Mouse (Mus musculus): ENCODE data around the gene Dnah11.

Dnah11 gene

GRCm38 (mm10) chr12:118198386-118199093 lies at the start of gene Dnah11:
Gene Dnah11, minus strand, starts transcription at chr12:118199043.
- peak; percentile 96 for ATAC-seq (ENCODE audit: insufficient number of reproducible peaks, low FRiP score, low TSS enrichment)

GRCm38 (mm10) chr12:118221182-118221581 lies 22.3 kb upstream of the Dnah11 start:
- no peak for ATAC-seq (ENCODE audit: insufficient number of reproducible peaks, low FRiP score, low TSS enrichment)

GRCm38 (mm10) chr12:118220062-118220461 lies 21.2 kb upstream of the Dnah11 start:
- ATAC-seq (ENCODE audit: insufficient number of reproducible peaks, low FRiP score, low TSS enrichment) = no peak

GRCm38 (mm10) chr12:118212163-118212562 lies 13.3 kb upstream of the Dnah11 start:
- no peak for ATAC-seq (ENCODE audit: insufficient number of reproducible peaks, low FRiP score, low TSS enrichment)

- ATAC-seq (ENCODE audit: insufficient number of reproducible peaks, low FRiP score, low TSS enrichment) = no peak
These were observed 2.3 kb downstream of the Dnah11 start for GRCm38 (mm10) chr12:118196583-118196982.

GRCm38 (mm10) chr12:118189535-118189934 lies 9.3 kb downstream of the Dnah11 start:
- no peak for ATAC-seq (ENCODE audit: insufficient number of reproducible peaks, low FRiP score, low TSS enrichment)

GRCm38 (mm10) chr12:118187663-118188062 lies 11.2 kb downstream of the Dnah11 start:
- no peak for ATAC-seq (ENCODE audit: insufficient number of reproducible peaks, low FRiP score, low TSS enrichment)

GRCm38 (mm10) chr12:118186881-118187489 lies 11.9 kb downstream of the Dnah11 start:
- peak; percentile 78 for ATAC-seq (ENCODE audit: insufficient number of reproducible peaks, low FRiP score, low TSS enrichment)

GRCm38 (mm10) chr12:118186120-118186880 lies 12.5 kb downstream of the Dnah11 start:
- no peak for ATAC-seq (ENCODE audit: insufficient number of reproducible peaks, low FRiP score, low TSS enrichment)

GRCm38 (mm10) chr12:118184731-118185130 lies 14.1 kb downstream of the Dnah11 start:
- no peak for ATAC-seq (ENCODE audit: insufficient number of reproducible peaks, low FRiP score, low TSS enrichment)

- ATAC-seq (ENCODE audit: insufficient number of reproducible peaks, low FRiP score, low TSS enrichment) = no peak
These were observed 21.1 kb downstream of the Dnah11 start for GRCm38 (mm10) chr12:118177756-118178155.

GRCm38 (mm10) chr12:118164785-118165184 lies 34.1 kb downstream of the Dnah11 start:
- ATAC-seq (ENCODE audit: insufficient number of reproducible peaks, low FRiP score, low TSS enrichment) = no peak

GRCm38 (mm10) chr12:118156986-118157385 lies 41.9 kb downstream of the Dnah11 start:
- no peak for ATAC-seq (ENCODE audit: insufficient number of reproducible peaks, low FRiP score, low TSS enrichment)

- ATAC-seq (ENCODE audit: insufficient number of reproducible peaks, low FRiP score, low TSS enrichment) = no peak
These were observed 51.3 kb downstream of the Dnah11 start for GRCm38 (mm10) chr12:118147521-118148033.

GRCm38 (mm10) chr12:118128116-118128515 lies 70.7 kb downstream of the Dnah11 start:
- no peak for ATAC-seq (ENCODE audit: insufficient number of reproducible peaks, low FRiP score, low TSS enrichment)

GRCm38 (mm10) chr12:118119668-118120067 lies 79.2 kb downstream of the Dnah11 start:
- ATAC-seq (ENCODE audit: insufficient number of reproducible peaks, low FRiP score, low TSS enrichment) = no peak

- peak; percentile 90 for ATAC-seq (ENCODE audit: insufficient number of reproducible peaks, low FRiP score, low TSS enrichment)
These were observed 86.2 kb downstream of the Dnah11 start for GRCm38 (mm10) chr12:118112599-118112998.

- 0 out of 2 replicates have a peak, but pooled peaks have one; percentile 11 for ATAC-seq (ENCODE audit: insufficient number of reproducible peaks, low FRiP score, low TSS enrichment)
These were observed 86.9 kb downstream of the Dnah11 start for GRCm38 (mm10) chr12:118111896-118112295.

GRCm38 (mm10) chr12:118107719-118108118 lies 91.1 kb downstream of the Dnah11 start:
- ATAC-seq (ENCODE audit: insufficient number of reproducible peaks, low FRiP score, low TSS enrichment) = no peak

GRCm38 (mm10) chr12:118104520-118104919 lies 94.3 kb downstream of the Dnah11 start:
- peak; percentile 95 for ATAC-seq (ENCODE audit: insufficient number of reproducible peaks, low FRiP score, low TSS enrichment)

- ATAC-seq (ENCODE audit: insufficient number of reproducible peaks, low FRiP score, low TSS enrichment) = no peak
These were observed 99.1 kb downstream of the Dnah11 start for GRCm38 (mm10) chr12:118099694-118100093.
